Mouse (Mus musculus) limb, embryonic 13.5 days (tissue): Measurements from ENCODE around the gene Crispld2. TPM values are rescaled to one million over a fixed set of nuclear protein-coding genes. Genes with fewer than 3 reads are reported as not detected.

Experiments
- ATAC-seq: fragments of 200-750 bp; cut with Nextera tagmentation; 2 replicates; pipeline ENCODE4 v1.8.0; 2017; ENCODE audit warnings: low read depth, moderate number of reproducible peaks, moderate TSS enrichment; ENCODE audit not compliant: low FRiP score
- H3K27ac ChIP-seq: fragments of 300-500 bp; sonication (generic); 2 replicates; pipeline ENCODE4 v1.5.1; 2015; ENCODE audit warnings: inconsistent platforms, mild to moderate bottlenecking, moderate library complexity
- H3K27me3 ChIP-seq: fragments of 300-500 bp; sonication (generic); 2 replicates; pipeline ENCODE4 v1.6.1; 2015; ENCODE audit warnings: mild to moderate bottlenecking, inconsistent platforms
- H3K36me3 ChIP-seq: fragments of 300-500 bp; sonication (generic); 2 replicates; pipeline ENCODE4 v1.6.1; 2015; ENCODE audit warnings: inconsistent platforms, mild to moderate bottlenecking, moderate library complexity
- H3K4me1 ChIP-seq: fragments of 300-500 bp; sonication (generic); 2 replicates; pipeline ENCODE4 v1.6.1; 2015; ENCODE audit warnings: inconsistent platforms
- H3K4me2 ChIP-seq: fragments of 300-500 bp; sonication (generic); replicated peaks from 2 replicates; pipeline ENCODE4 v1.6.1; 2015; ENCODE audit warnings: inconsistent platforms, mild to moderate bottlenecking, moderate library complexity
- H3K4me3 ChIP-seq: fragments of 300-500 bp; sonication (generic); 2 replicates; pipeline ENCODE4 v1.5.1; 2015; ENCODE audit warnings: moderate library complexity, mild to moderate bottlenecking, inconsistent platforms
- H3K9ac ChIP-seq: fragments of 300-500 bp; sonication (generic); 2 replicates; pipeline ENCODE4 v1.6.1; 2015; ENCODE audit warnings: mild to moderate bottlenecking, inconsistent platforms
- H3K9me3 ChIP-seq: fragments of 300-500 bp; sonication (generic); 2 replicates; pipeline ENCODE4 v1.6.1; 2016; ENCODE audit warnings: inconsistent platforms
- WGBS: fragments of 180-500 bp; shearing (Covaris S2); methylation state at CpG from one replicate; pipeline ENCODE4 v1.1.7; 2015; 5-methylcytosine and 5-hydroxymethylcytosine counted together
- polyA plus RNA-seq: library from polyadenylated mRNA; unstranded; fragments of >200 nt; fragmentation: Nextera tagmentation; extraction: Ambion mirVana; gene quantifications from 2 replicates; pipeline ENCODE4 v1.2.1, GENCODE M21; 2015

Gene Crispld2
- polyA plus RNA-seq, 1 experiment from 2014 or later = 7.1 TPM

DNA sequence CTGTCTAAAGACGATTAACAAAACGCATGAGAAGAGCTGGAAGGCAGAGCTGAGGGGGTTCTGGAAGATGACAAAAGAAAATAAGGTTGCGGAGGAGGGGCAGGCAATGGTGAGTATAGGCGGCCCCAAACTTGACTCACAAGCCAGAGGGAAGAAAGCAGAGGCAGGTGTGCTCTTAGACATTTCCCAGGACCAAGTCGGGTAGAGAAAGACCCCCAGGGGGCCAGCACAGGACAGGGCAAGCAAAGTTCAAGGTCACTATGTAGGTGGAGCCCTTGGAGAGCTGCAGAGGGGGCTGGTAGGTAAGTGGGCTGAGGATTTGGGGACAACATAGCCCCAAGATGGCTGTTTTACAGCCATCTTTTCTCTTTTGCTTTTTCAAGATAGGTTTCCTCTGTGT, 87.1 kb downstream of the Crispld2 start:
- no peak for ATAC-seq
- H3K9ac ChIP-seq = no peak overlapping the region
- H3K27me3 ChIP-seq = no peaks in the 10 kb centered on the region
- H3K4me2 ChIP-seq = no peak overlapping the region
- H3K9me3 ChIP-seq = no peaks in the 10 kb centered on the region
- no peak overlapping the region for H3K27ac ChIP-seq
- WGBS = 57% methylated on average over 5 of the region's 5 CpGs
- no peaks in the 10 kb centered on the region for H3K4me1 ChIP-seq
- H3K36me3 ChIP-seq = peaks cover 35% of the 10 kb centered on the region
- H3K4me3 ChIP-seq = no peak overlapping the region

DNA sequence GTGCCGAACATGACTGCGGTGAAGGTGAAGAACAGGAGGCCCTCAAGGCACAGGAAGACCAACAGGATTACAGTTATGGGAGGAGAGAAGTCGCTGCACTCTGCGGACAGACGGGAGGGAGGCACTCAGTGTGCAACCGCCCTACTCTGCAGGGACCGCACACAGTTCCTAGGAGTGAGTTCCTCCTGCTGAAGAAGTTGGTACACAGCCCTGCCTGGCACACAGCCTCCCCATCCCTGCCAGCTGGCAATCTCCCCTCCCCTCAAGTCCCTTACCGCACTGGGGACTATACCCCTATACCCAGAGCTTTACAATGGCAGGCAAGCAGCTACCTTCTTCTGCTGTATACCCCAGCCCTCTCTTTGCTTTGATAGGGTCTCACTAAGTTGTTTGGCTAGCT, 91.0 kb downstream of the Crispld2 start:
- no peak overlapping the region for H3K27ac ChIP-seq
- no peaks in the 10 kb centered on the region for H3K9me3 ChIP-seq
- H3K4me3 ChIP-seq = no peak overlapping the region
- H3K4me2 ChIP-seq = no peak overlapping the region
- WGBS = 97% methylated on average over 8 of the region's 8 CpGs
- H3K36me3 ChIP-seq = peaks cover 72% of the 10 kb centered on the region
- no peaks in the 10 kb centered on the region for H3K27me3 ChIP-seq
- no peaks in the 10 kb centered on the region for H3K4me1 ChIP-seq
- H3K9ac ChIP-seq = no peak overlapping the region
- no peak for ATAC-seq

DNA sequence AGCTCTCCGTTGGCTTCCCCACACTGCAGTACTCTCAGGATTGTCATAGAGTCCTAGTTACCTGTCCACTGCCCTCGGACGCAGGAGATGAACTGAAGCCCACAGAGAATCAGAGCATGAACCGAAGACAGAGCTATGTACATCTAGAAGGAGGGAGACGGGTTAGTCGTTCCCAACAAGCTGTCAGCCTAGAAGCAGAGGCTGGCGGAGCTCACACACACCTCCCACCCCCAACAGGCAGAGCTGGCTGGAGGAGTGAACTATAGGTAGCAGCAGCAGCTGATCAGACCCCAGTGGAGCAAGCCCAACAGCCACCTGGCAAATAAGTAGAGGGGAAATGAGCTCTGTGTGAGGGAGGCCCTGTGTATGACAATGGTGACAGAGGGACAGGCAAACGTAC, 92.5 kb downstream of the Crispld2 start:
- no peak overlapping the region for H3K9ac ChIP-seq
- peaks cover 80% of the 10 kb centered on the region for H3K36me3 ChIP-seq
- no peaks in the 10 kb centered on the region for H3K4me1 ChIP-seq
- H3K4me2 ChIP-seq = no peak overlapping the region
- H3K4me3 ChIP-seq = no peak overlapping the region
- ATAC-seq = no peak
- 86% methylated on average over 8 of the region's 8 CpGs for WGBS
- no peaks in the 10 kb centered on the region for H3K27me3 ChIP-seq
- H3K9me3 ChIP-seq = no peaks in the 10 kb centered on the region
- no peak overlapping the region for H3K27ac ChIP-seq

DNA sequence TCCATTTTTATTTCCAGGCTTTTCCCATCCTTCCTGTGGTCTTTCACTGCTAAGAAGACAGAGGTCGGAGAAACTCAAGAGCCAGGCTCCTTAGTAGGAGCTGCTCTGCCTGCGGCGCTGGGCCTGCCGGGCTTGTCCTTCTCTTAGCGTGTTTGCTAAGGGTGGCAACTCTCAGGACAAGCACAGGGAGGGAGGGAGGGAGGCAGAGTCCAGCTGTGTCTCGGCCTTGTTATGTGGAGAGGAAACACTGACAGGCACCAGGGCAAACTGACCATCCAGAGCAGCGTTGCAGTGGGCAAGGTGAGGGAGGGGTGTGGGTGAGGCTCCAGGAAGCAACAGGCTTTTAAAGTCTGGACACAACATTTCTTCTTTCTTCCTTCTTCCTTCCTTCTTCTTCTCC, 97.3 kb downstream of the Crispld2 start:
- Histone ChIP-seq H3K9ac (no peak overlapping the region), H3K4me2 (no peak overlapping the region), H3K36me3 (peaks cover 88% of the 10 kb centered on the region), H3K4me3 (no peak overlapping the region), H3K27me3 (no peaks in the 10 kb centered on the region), H3K27ac (no peak overlapping the region), H3K9me3 (no peaks in the 10 kb centered on the region), H3K4me1 (no peaks in the 10 kb centered on the region)
- ATAC-seq = no peak
- WGBS = 82% methylated on average over 7 of the region's 7 CpGs

DNA sequence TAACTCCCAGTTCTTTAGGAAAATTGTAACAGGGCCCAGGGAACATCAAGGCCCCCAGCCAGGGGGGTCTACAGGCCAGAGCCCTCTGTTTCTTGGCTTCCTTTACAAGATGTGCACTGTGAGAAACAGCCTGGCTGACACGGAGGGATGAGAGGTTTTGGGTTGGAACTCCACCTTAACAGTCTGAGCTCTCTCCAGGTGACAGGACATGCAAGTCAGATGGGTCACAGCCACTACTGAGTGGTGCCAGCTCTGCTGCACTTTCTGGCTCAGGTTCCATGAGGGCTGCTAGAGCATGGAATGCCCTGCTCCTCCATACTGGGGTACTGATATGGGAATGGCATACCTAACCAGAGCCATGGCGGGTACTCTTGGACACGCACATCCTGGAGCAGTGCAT, 98.8 kb downstream of the Crispld2 start:
- Histone ChIP-seq H3K36me3 (peaks cover 74% of the 10 kb centered on the region), H3K4me1 (no peaks in the 10 kb centered on the region), H3K4me3 (no peak overlapping the region), H3K9ac (no peak overlapping the region), H3K27me3 (no peaks in the 10 kb centered on the region), H3K9me3 (no peaks in the 10 kb centered on the region), H3K4me2 (no peak overlapping the region), H3K27ac (no peak overlapping the region)
- 94% methylated on average over 3 of the region's 3 CpGs for WGBS
- ATAC-seq = no peak

DNA sequence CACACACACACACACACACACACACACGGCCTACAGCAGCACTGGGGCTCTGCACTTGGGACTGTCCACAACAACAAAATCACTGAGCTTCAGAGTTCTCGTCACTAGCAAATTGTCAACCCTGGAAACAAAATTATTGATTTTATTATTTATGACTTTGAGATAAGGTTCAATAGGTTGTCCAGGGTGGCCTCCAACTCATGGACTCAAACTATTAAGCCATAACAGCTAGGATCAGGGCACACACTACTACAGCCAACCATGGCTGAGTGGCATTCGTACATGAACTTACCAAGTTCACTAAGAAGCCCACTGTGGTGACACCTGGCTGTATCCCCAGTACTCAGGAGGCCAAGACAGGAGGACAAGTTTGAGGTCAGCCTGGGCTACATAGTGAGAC, 100.9 kb downstream of the Crispld2 start:
- H3K9ac ChIP-seq = no peak overlapping the region
- no peaks in the 10 kb centered on the region for H3K27me3 ChIP-seq
- no peaks in the 10 kb centered on the region for H3K4me1 ChIP-seq
- no peaks in the 10 kb centered on the region for H3K9me3 ChIP-seq
- no peak overlapping the region for H3K27ac ChIP-seq
- WGBS = 93% methylated on average over 3 of the region's 3 CpGs
- H3K36me3 ChIP-seq = peaks cover 53% of the 10 kb centered on the region
- no peak overlapping the region for H3K4me3 ChIP-seq
- no peak for ATAC-seq
- H3K4me2 ChIP-seq = no peak overlapping the region

DNA sequence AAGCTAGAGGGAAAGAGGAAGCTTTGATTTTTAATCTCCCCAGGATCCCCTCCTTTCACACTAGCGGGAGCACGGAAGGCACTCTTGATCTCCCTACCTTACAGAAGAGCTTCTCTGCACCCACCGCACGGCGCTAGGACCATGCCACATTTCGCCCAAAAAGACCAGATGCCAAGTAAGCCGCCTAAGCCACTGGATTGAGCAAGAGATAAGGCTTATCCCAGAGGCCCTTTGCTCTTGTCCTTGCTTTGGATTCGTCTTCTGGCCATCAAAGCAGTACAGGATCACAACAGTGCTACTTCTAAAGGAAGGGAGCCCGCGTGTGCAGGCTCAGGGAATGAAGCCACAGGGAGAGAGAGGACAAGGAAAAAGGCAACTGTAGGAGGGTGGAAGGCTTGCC, 102.6 kb downstream of the Crispld2 start:
- no peak overlapping the region for H3K27ac ChIP-seq
- H3K9me3 ChIP-seq = no peaks in the 10 kb centered on the region
- H3K4me1 ChIP-seq = peaks cover 5% of the 10 kb centered on the region
- no peak for ATAC-seq
- H3K4me2 ChIP-seq = no peak overlapping the region
- H3K9ac ChIP-seq = no peak overlapping the region
- 84% methylated on average over 10 of the region's 10 CpGs for WGBS
- H3K4me3 ChIP-seq = no peak overlapping the region
- H3K27me3 ChIP-seq = no peaks in the 10 kb centered on the region
- peaks cover 45% of the 10 kb centered on the region for H3K36me3 ChIP-seq

DNA sequence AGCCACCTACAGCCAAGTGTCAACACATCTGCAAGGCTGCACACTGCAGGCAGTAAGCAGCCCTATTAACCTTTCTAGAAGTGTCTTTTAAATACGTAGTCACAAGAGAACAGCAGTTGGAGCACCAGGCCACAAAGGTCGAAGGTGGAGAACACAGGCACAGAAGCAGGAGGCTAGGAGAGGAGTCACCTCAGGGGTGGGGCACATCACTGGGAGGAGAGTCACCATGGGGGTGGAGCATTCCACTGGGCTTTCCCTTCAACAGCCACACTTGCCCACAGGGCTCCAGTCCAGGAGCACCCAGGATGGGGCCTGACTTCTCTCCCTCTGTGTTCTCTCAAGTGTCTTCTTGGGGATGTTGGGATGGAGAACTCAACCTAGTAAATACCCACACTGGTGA, 104.2 kb downstream of the Crispld2 start:
- Histone ChIP-seq H3K4me3 (no peak overlapping the region), H3K4me1 (peaks cover 15% of the 10 kb centered on the region), H3K4me2 (no peak overlapping the region), H3K9me3 (no peaks in the 10 kb centered on the region), H3K9ac (no peak overlapping the region), H3K27me3 (no peaks in the 10 kb centered on the region), H3K27ac (no peak overlapping the region), H3K36me3 (peaks cover 29% of the 10 kb centered on the region)
- 58% methylated on average over 2 of the region's 2 CpGs for WGBS
- ATAC-seq = no peak

DNA sequence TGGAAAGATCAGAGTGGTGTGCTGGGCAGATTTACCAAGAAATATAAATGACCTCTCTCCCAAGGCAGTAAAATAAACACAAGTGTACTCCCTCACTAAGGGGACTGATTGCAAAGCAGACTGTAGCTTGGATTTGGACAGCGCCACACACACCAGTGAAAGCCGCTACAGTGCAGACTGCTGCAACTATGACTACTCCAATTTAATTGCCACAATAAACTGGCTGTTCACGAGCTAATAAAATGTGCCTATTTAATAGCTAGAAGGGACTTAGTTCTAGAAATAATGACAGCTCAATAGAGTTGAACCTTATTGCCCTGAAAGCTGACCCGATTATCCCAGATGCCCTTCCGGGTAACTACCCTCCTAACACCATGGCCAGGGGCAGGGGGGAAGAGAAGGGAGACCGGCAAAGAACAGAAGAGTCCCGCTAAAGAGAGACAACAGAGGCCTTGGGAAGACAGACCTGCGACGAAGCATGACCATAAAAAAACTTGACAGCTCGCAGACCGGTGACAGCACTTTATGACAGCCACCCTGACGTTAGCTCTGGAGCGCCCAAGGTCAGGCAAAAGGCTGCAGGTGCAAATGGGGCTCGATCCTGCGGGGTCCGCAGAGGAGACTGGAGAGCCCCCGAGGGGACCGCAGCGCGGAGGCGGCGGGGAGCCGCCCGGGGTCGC, 108.3 kb downstream of the Crispld2 start:
- Histone ChIP-seq H3K4me2 (peak overlapping the region; percentile 96), H3K4me1 (peaks cover 26% of the 10 kb centered on the region), H3K36me3 (peaks cover 5% of the 10 kb centered on the region; the same call in 1 of the 2 replicates), H3K4me3 (peak overlapping the region; percentile 96), H3K9ac (peak overlapping the region; percentile 89), H3K27ac (peak overlapping the region; percentile 75), H3K27me3 (no peaks in the 10 kb centered on the region), H3K9me3 (no peaks in the 10 kb centered on the region)
- peak; percentile 22; the same call in 1 of the 2 replicates for ATAC-seq
- 3% methylated on average over 19 of the region's 25 CpGs for WGBS

DNA sequence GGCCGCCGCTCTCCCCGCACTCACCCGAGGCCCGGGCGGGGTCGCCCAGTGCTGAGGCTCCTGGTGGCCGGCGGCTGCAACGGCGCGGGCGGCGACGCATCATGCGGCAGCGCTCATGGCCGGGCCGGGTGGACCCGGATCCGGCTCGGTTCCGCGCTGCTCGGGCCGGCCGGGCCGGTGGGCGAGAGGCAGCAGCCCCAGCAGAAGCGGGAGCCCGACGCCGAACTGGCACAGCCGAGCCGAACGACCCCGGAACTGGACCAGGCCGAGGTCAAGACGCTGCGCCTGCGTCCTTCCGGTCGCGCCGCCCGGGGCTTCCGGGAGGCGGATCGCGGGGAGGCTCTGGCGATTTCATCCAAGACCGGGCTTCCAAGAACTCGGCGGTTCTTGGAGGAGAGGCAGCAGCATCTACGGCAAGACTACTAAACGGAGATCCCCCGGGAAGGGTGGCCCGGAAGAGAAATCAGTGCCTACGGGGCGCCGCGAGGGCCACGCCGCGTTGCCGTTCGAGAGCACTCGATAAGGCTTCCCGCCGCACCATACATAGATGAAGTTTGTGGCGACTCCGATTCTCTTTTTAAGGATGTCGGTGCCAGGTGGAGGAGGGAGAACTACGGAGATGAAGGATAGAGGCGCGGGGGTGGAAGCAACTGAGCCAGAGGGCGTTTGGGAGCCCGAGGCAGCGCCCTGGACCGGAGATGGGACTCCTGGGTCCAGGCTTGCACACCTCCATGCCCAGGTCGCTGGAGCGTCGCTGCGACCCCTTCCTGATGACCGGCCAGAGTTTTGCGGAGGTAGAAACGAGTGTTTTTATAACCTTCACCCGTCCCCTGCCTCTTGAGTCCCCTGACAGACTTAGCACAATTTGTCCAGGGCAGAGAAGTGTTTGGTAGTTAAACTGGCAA, 109.1 kb downstream of the Crispld2 start, which contains the start of gene Zdhhc7:
Zdhhc7 (minus strand) TSS at position 415 of the 905 bp plus-strand sequence.
- Histone ChIP-seq H3K27me3 (no peaks in the 10 kb centered on the region), H3K4me3 (peak within 1 kb of the TSS; percentile 96), H3K9ac (peak within 1 kb of the TSS; percentile 89), H3K36me3 (peaks cover 5% of the 10 kb centered on the region; the same call in 1 of the 2 replicates), H3K27ac (peak within 1 kb of the TSS; percentile 75), H3K9me3 (no peaks in the 10 kb centered on the region), H3K4me2 (peak within 1 kb of the TSS; percentile 96), H3K4me1 (peaks cover 26% of the 10 kb centered on the region)
- peak; percentile 70 for ATAC-seq
- WGBS = under 1% methylated on average over 83 of the region's 88 CpGs
